Mouse (Mus musculus): Measurements from ENCODE around the gene Rflna.

Rflna gene

GRCm38 (mm10) chr5:125053661-125054060 is 50.6 kb downstream of the Rflna start:
- DNase-seq (ENCODE audit: low read depth, low spot score) = no peak
- Histone ChIP-seq H3K36me3 (ENCODE audit: control insufficient read depth, insufficient read depth, low read length, poor library complexity, severe bottlenecking) (peaks cover 3% of the 10 kb centered on the region; the same call in 1 of the 2 replicates), H3K27me3 (ENCODE audit: control insufficient read depth, insufficient read depth, low read length, poor library complexity, severe bottlenecking) (no peaks in the 10 kb centered on the region)

GRCm38 (mm10) chr5:125055901-125056300 is 52.9 kb downstream of the Rflna start:
- peak; percentile 56 for DNase-seq (ENCODE audit: low read depth, low spot score)
- no peaks in the 10 kb centered on the region for H3K27me3 ChIP-seq (ENCODE audit: control insufficient read depth, insufficient read depth, low read length, poor library complexity, severe bottlenecking)
- H3K36me3 ChIP-seq (ENCODE audit: control insufficient read depth, insufficient read depth, low read length, poor library complexity, severe bottlenecking) = no peaks in the 10 kb centered on the region

- peak; percentile 40 for DNase-seq (ENCODE audit: low read depth, low spot score)
- Histone ChIP-seq H3K27me3 (ENCODE audit: control insufficient read depth, insufficient read depth, low read length, poor library complexity, severe bottlenecking) (no peaks in the 10 kb centered on the region), H3K36me3 (ENCODE audit: control insufficient read depth, insufficient read depth, low read length, poor library complexity, severe bottlenecking) (no peaks in the 10 kb centered on the region)
These were observed 53.3 kb downstream of the Rflna start for GRCm38 (mm10) chr5:125056331-125056695.

GRCm38 (mm10) chr5:125056696-125057554 is 53.9 kb downstream of the Rflna start:
- no peak for DNase-seq (ENCODE audit: low read depth, low spot score)
- no peaks in the 10 kb centered on the region for H3K27me3 ChIP-seq (ENCODE audit: control insufficient read depth, insufficient read depth, low read length, poor library complexity, severe bottlenecking)
- H3K36me3 ChIP-seq (ENCODE audit: control insufficient read depth, insufficient read depth, low read length, poor library complexity, severe bottlenecking) = 0 out of 2 replicates have a peak, but pooled peaks cover 2% of the 10 kb centered on the region

- Histone ChIP-seq H3K36me3 (ENCODE audit: control insufficient read depth, insufficient read depth, low read length, poor library complexity, severe bottlenecking) (0 out of 2 replicates have a peak, but pooled peaks cover 2% of the 10 kb centered on the region), H3K27me3 (ENCODE audit: control insufficient read depth, insufficient read depth, low read length, poor library complexity, severe bottlenecking) (no peaks in the 10 kb centered on the region)
- peak; percentile 36 for DNase-seq (ENCODE audit: low read depth, low spot score)
These were observed 54.7 kb downstream of the Rflna start for GRCm38 (mm10) chr5:125057555-125058266.

- peak; percentile 64 for DNase-seq (ENCODE audit: low read depth, low spot score)
- 0 out of 2 replicates have a peak, but pooled peaks cover 2% of the 10 kb centered on the region for H3K36me3 ChIP-seq (ENCODE audit: control insufficient read depth, insufficient read depth, low read length, poor library complexity, severe bottlenecking)
These were observed 55.2 kb downstream of the Rflna start for GRCm38 (mm10) chr5:125058267-125058668.

More at GRCm38 (mm10) chr5:125058267-125058668, 55.2 kb downstream of the Rflna start:
- H3K27me3 ChIP-seq (ENCODE audit: control insufficient read depth, insufficient read depth, low read length, poor library complexity, severe bottlenecking) = no peaks in the 10 kb centered on the region
